Mouse (Mus musculus) left cerebral cortex, postnatal 4 days (tissue): ENCODE data around the gene Dnase1l3. TPM values are rescaled to one million over a fixed set of nuclear protein-coding genes. Genes with fewer than 3 reads are reported as not detected.

Source experiments
- DNase-seq: peaks from one replicate; pipeline ENCODE4 v3.0.0-alpha.2; 2022
- intact Hi-C: fragments of 180-260 bp; cut with DNase I; formaldehyde crosslinking; loops from one replicate; pipeline ENCODE4 v1.15.1; 2025
- total RNA-seq, 2 experiments: library from RNA; stranded (reverse); gene quantifications; 2 replicates each; pipeline ENCODE4 v1.2.3; 2021

Gene Dnase1l3
- total RNA-seq, 2 experiments from 2014 or later = 0.06 TPM; not detected in 1

GRCm38 (mm10) chr14:7986913-7987312 is 7.5 kb downstream of the Dnase1l3 start:
- no peak for DNase-seq
- intact Hi-C loops = no loop called here

- DNase-seq = no peak
- intact Hi-C loops = no loop called here
These were observed 13.1 kb downstream of the Dnase1l3 start for GRCm38 (mm10) chr14:7981226-7981625.

GRCm38 (mm10) chr14:7978183-7978582 is 16.2 kb downstream of the Dnase1l3 start:
- intact Hi-C loops = no loop called here
- DNase-seq = no peak

GRCm38 (mm10) chr14:7977471-7977870 is 16.9 kb downstream of the Dnase1l3 start:
- intact Hi-C loops = no loop called here

DNA sequence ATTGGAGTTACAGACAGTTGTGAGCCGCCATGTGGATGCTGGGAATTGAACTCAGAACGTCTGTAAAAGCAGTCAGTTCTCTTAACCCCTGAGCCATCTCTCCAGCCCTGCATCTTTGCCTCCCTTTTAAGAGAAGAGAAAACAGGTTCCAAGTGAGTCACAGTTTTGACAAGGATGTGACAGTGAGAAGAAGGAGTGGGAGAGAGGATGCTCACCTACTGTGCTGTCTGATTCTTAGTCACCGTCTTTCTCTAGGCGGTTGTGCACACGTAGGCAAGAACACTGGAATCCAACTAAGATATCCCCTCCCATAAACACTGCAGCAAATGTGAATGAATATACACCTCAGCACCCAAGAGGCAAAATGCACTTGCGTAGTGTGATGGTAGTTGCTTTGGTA is 19.2 kb downstream of the Dnase1l3 start:
- intact Hi-C loops = no loop called here
- DNase-seq = no peak

More at GRCm38 (mm10) chr14:7977471-7977870, 16.9 kb downstream of the Dnase1l3 start:
- no peak for DNase-seq

GRCm38 (mm10) chr14:7974643-7975042 is 19.7 kb downstream of the Dnase1l3 start:
- no peak for DNase-seq
- intact Hi-C loops = no loop called here

- no peak for DNase-seq
These were observed 22.4 kb downstream of the Dnase1l3 start for GRCm38 (mm10) chr14:7971889-7972493.

GRCm38 (mm10) chr14:7964219-7964889 is 30.0 kb downstream of the Dnase1l3 start:
- intact Hi-C loops = loop anchor here (2.0 to 10.0 kb wide), 2 partner anchors 80 to 380 kb away; no protein-coding TSS in a partner anchor
- DNase-seq = peak; percentile 58

More at GRCm38 (mm10) chr14:7971889-7972493, 22.4 kb downstream of the Dnase1l3 start:
- intact Hi-C loops = no loop called here

DNA sequence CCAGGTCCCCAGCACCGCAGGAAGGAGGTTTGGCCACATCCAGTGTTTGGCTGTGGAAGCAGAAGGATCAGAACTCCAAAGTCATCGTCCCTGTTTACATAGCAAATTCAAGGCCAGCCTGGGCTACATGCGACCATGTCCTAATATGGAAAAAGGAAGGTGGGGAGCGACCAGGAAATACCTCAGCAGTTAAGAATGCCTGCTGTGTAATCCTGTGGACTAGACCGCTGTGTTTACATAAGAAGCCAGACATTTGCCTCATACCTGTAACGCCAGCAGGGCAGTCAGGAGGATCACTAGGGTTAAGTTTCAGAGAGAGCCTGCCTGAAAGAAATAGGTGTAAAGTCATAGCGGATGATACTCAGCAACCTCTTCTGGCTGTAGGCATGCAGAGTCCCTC is 31.2 kb downstream of the Dnase1l3 start:
- intact Hi-C loops = loop anchor here (10.0 kb wide), 1 partner anchor 382 kb away; no protein-coding TSS in a partner anchor
- no peak for DNase-seq

DNA sequence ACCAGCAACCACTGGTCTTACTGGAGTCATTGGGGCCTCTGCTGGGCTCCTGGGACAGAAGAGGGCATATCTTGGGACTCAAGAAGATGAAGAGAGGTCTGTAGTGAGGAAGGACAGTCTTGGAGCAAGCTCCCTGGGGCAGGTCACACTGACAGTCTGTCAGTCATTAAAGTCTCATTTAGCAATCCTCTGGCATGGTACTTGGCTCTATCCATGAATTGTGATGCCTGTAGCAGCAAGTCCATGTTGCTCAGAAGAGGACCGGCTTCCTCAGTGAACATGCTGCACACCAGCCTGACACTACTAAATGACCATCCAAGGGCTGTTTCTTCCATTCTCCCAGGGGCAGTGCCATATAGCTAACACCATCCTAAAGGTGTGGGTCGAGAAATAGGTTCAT is 31.7 kb downstream of the Dnase1l3 start:
- intact Hi-C loops = loop anchor here (10.0 kb wide), 1 partner anchor 382 kb away; no protein-coding TSS in a partner anchor
- no peak for DNase-seq

DNA sequence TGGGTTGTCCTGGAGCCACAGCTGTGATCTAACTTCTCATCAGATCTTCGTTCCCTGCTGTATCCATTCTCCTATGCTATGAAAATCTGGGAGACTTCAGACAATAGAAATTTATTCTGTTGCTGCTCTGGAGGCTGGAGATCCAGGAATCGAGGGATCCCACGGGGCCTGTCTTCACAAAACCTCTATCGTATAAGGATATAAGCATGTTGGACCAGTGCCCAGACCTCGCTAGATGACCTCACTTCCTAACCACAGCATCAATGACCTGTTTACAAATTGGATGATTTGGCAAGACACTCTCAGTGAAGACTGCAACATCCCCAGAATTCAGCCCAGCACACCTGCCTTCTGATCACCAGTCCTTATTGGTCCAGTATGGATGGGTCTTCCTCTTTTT is 32.7 kb downstream of the Dnase1l3 start:
- intact Hi-C loops = loop anchor here (10.0 kb wide), 1 partner anchor 383 kb away; no protein-coding TSS in a partner anchor
- DNase-seq = no peak

GRCm38 (mm10) chr14:7960616-7961015 is 33.8 kb downstream of the Dnase1l3 start:
- peak; percentile 49 for DNase-seq
- intact Hi-C loops = loop anchor here (10.0 kb wide), 1 partner anchor 384 kb away; no protein-coding TSS in a partner anchor

DNA sequence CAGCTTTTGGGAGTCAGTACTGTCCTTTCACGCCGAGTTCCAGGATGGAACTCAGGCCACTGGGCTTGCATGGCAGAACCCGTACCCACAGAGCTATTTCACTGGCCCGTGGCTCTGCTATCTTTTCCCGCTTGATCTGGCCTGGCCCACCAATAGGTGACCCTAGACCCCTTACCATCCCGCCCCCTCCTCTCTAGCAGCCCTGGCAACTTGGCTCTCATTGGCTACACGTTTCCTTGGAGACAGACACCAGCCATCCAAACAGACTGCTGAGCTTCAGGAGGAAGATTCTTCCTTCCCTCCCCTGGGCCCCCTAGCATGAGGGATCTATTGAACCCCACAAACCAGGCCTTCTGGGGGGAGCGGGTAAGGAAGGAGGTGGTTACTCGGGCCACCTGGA is 37.3 kb downstream of the Dnase1l3 start, which contains the start of gene Gm45521:
TSS of gene Gm45521 (plus strand) at position 240 of the 400 bp plus-strand sequence.
- intact Hi-C loops = no loop called here
- DNase-seq = no peak

GRCm38 (mm10) chr14:7956427-7956826 is 37.9 kb downstream of the Dnase1l3 start:
- intact Hi-C loops = no loop called here
- no peak for DNase-seq

DNA sequence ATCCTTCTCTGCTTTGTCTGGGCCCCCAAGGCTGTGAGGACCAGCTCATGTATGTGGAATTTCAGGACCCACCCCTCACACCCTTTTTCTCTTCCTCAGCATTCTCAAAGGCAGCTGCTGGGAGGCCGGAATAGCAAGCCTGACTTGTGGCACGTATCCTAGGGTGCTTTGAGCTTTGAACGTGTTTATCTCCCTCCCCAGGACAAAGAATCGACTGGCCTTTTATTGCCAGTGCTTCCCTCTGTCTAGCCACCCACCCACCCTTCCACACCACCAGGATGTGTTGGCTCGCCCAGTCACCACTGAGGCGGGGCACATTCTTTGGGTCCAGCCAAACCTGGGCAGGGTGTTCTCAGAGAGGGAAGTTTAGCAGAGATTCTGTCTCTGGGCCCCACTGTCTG is 40.3 kb downstream of the Dnase1l3 start:
- DNase-seq = no peak
- intact Hi-C loops = no loop called here

- DNase-seq = no peak
- intact Hi-C loops = no loop called here
These were observed 41.6 kb downstream of the Dnase1l3 start for GRCm38 (mm10) chr14:7952610-7953254.

DNA sequence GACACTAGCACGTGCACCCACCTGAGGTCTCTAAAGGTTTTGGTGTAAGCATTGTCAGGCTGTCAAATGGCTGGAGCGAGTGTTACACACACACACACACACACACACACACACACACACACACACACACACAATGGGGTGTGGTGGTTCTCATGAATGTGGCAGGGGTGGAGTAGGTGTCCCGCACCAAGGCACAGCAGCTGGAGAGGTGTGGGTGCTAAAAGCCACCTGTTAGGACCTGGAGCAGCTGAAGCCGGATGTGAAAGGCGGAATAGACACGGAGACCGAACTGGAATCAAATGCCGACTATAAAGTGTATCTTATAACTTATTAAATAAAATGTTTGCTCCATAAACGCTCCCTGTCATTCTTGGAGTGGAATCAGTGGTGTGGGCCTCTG is 43.1 kb downstream of the Dnase1l3 start:
- no peak for DNase-seq
- intact Hi-C loops = no loop called here

DNA sequence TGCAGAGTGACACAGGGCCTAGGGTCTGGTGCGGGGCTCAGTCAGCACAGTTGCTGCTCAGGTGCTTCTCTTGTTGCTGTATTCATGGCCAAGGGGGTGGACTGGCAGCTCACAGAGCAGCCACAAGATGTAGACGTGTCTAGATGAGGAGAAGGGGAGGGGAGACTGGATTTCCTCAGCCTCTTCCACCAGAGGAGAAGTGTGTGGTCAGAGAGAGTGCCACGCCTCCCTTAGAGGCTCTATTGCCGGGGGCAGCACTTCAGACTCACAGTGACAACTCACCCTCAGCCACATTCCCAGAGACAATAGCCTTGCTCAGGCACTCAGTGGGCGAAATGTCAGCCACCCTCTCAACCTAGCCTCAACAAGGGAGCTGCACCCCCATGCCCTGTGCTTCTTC is 49.1 kb downstream of the Dnase1l3 start:
- intact Hi-C loops = no loop called here
- no peak for DNase-seq

DNA sequence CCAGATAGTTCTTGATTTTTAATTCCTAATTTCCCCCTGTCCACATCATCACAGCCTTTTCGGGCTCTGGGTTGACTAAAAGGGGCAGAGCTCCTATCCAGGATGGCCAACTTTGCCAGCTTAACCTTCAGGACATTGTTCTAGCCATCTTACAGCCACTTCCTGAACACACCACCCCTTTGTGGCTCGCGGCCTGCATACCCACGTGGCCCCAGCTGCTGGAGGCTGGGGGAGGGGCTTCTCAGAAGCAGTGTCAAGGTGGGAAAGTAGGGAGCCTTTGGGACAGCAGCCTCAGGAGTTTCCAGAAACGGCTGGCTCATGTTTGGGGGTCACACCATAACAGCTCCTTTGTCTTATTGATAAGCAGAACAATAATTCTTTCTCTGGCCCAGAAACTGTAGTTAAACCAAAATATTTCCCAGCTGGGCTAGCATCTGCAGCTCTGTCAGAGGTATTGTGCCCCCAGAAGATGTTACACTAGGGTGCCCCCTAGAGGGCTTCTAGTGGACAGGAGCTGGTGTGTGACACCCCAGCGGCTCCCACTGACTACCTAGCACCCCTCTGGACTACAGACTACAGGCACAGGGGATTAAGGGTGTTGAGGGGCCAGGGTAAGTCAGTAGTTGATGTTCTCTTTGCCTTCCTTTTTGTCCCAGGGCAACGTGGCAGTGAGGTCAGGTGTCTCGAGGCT is 49.9 kb downstream of the Dnase1l3 start:
- DNase-seq = no peak
- intact Hi-C loops = no loop called here

GRCm38 (mm10) chr14:7943801-7944135 is 50.6 kb downstream of the Dnase1l3 start:
- no peak for DNase-seq
- intact Hi-C loops = no loop called here
